In genomic region chr11:72739048-72739447, GRCm38 (mm10) we compare ENCODE assay signal across 28 mouse cellular contexts. TPM values are rescaled to one million over a fixed set of nuclear protein-coding genes. Genes with fewer than 3 reads are reported as not detected.
DNase-seq lines count a peak whose midpoint lies in the region; ATAC-seq and TF ChIP-seq lines count a peak whose summit lies in the region.
"Had no signal": no experiment of that assay in that cellular context is flagged by ENCODE, and none has a peak within 500 bp of the region (broad histone marks: within the 10 kb centered on the region; RNA-seq: fewer than 3 reads in every experiment).

No protein-coding gene starts in this region.

- peaks cover 41% of the 10 kb centered on the region for H3K36me3 ChIP-seq in liver, postnatal 0 days (replicated peaks; ENCODE audit: insufficient read depth, low read length)
- H3K36me3 ChIP-seq in liver, embryonic 12.5 days = peaks cover 85% of the 10 kb centered on the region
- H3K36me3 ChIP-seq in stomach, postnatal 0 days (ENCODE audit: control insufficient read depth, insufficient read depth, low read length) = peaks cover 6% of the 10 kb centered on the region; the same call in 1 of the 2 replicates

- H3K9me3 ChIP-seq in liver, postnatal 0 days (ENCODE audit: low read length) = no peaks in the 10 kb centered on the region
- H3K9me3 ChIP-seq in liver, embryonic 12.5 days (replicated peaks) = no peaks in the 10 kb centered on the region
- H3K9me3 ChIP-seq in stomach, postnatal 0 days (ENCODE audit: control insufficient read depth, low read length) = no peaks in the 10 kb centered on the region
- H3K9me3 ChIP-seq: embryonic facial prominence, embryonic 12.5 days; embryonic facial prominence, embryonic 15.5 days; heart, embryonic 13.5 days had no signal

- no peak overlapping the region for H3K4me3 ChIP-seq in liver, postnatal 0 days (ENCODE audit: low read depth, low read length)
- no peak overlapping the region for H3K4me3 ChIP-seq in liver, embryonic 12.5 days
- no peak overlapping the region for H3K4me3 ChIP-seq in stomach, postnatal 0 days (ENCODE audit: low read depth, low read length)
- H3K4me3 ChIP-seq: embryonic facial prominence, embryonic 12.5 days; embryonic facial prominence, embryonic 15.5 days; heart, embryonic 13.5 days had no signal

- WGBS in liver, postnatal 0 days (ENCODE audit: insufficient replicate concordance) = 71% methylated on average over 1 of the region's 1 CpGs
- 73% methylated on average over 1 of the region's 1 CpGs for WGBS in liver, embryonic 12.5 days (ENCODE audit: insufficient replicate concordance)
- WGBS in stomach, postnatal 0 days = 85% methylated on average over 1 of the region's 1 CpGs

- H3K9ac ChIP-seq in liver, postnatal 0 days (replicated peaks) = 0 out of 2 replicates have a peak overlapping the region, but pooled peaks have one; percentile 18
- no peak overlapping the region for H3K9ac ChIP-seq in liver, embryonic 12.5 days
- H3K9ac ChIP-seq in stomach, postnatal 0 days (ENCODE audit: low read length) = no peak overlapping the region
- H3K9ac ChIP-seq: embryonic facial prominence, embryonic 12.5 days; embryonic facial prominence, embryonic 15.5 days; heart, embryonic 13.5 days; hindbrain, embryonic 14.5 days had no signal

- H3K27me3 ChIP-seq in liver, postnatal 0 days (ENCODE audit: insufficient read depth, low read length) = no peaks in the 10 kb centered on the region
- no peaks in the 10 kb centered on the region for H3K27me3 ChIP-seq in liver, embryonic 12.5 days (replicated peaks)
- no peaks in the 10 kb centered on the region for H3K27me3 ChIP-seq in stomach, postnatal 0 days (ENCODE audit: control insufficient read depth, insufficient read depth, low read length)
- H3K27me3 ChIP-seq: embryonic facial prominence, embryonic 12.5 days; embryonic facial prominence, embryonic 15.5 days; heart, embryonic 13.5 days; Patski had no signal

- H3K4me1 ChIP-seq in liver, postnatal 0 days (ENCODE audit: insufficient read depth) = no peaks in the 10 kb centered on the region
- H3K4me1 ChIP-seq in liver, embryonic 12.5 days = no peaks in the 10 kb centered on the region
- no peaks in the 10 kb centered on the region for H3K4me1 ChIP-seq in stomach, postnatal 0 days (replicated peaks; ENCODE audit: control insufficient read depth, insufficient read depth)
- H3K4me1 ChIP-seq: embryonic facial prominence, embryonic 12.5 days; embryonic facial prominence, embryonic 15.5 days had no signal

- peak; percentile 16 to 19 for DNase-seq in frontal cortex, postnatal 36 days (ENCODE audit: low spot score in 2 of 2)
- DNase-seq in frontal cortex, postnatal 10 days (ENCODE audit: low spot score in 2 of 2) = no peak
- DNase-seq in liver, postnatal 0 days = no peak
- DNase-seq in 416B (ENCODE audit: low read depth) = peak; percentile 23
- peak; percentile 65 for DNase-seq in brain, adult 2 months (ENCODE audit: low read depth, low spot score)
- no peak for DNase-seq in stomach, postnatal 0 days (ENCODE audit: low spot score)
- DNase-seq in urinary bladder, postnatal 4 days (ENCODE audit: low spot score in 2 of 2) = no peak
- DNase-seq: adrenal gland, postnatal 10 days; adrenal gland, postnatal 36 days; cerebellum, adult 11 months; cerebellum, adult 2 months; cerebellum, adult 9-11 months; cerebellum, postnatal 25 days; gastrocnemius, postnatal 10 days; gastrocnemius, postnatal 36 days; heart, adult 18-20 months; heart, postnatal 14 days; heart, postnatal 4 days had no signal

- no peak overlapping the region for H3K4me2 ChIP-seq in liver, postnatal 0 days (ENCODE audit: low read depth, low read length)
- H3K4me2 ChIP-seq in liver, embryonic 12.5 days = no peak overlapping the region
- no peak overlapping the region for H3K4me2 ChIP-seq in stomach, postnatal 0 days (replicated peaks; ENCODE audit: low read depth)
- H3K4me2 ChIP-seq: embryonic facial prominence, embryonic 12.5 days; embryonic facial prominence, embryonic 15.5 days; heart, embryonic 13.5 days; hindbrain, embryonic 14.5 days had no signal

- peak overlapping the region; percentile 29 for H3K27ac ChIP-seq in liver, postnatal 0 days (ENCODE audit: low read depth)
- no peak overlapping the region for H3K27ac ChIP-seq in liver, embryonic 12.5 days
- H3K27ac ChIP-seq in stomach, postnatal 0 days (replicated peaks) = no peak overlapping the region
- H3K27ac ChIP-seq: embryonic facial prominence, embryonic 12.5 days; embryonic facial prominence, embryonic 15.5 days; heart, embryonic 13.5 days; hindbrain, embryonic 14.5 days; hindbrain, postnatal 0 days had no signal

- no peak for TF ChIP-seq EP300 in liver, postnatal 0 days (IDR thresholded peaks at IDR 0.05; ENCODE audit: low read depth)
- no peak for TF ChIP-seq EP300 in stomach, postnatal 0 days (optimal IDR thresholded peaks at IDR 0.05)

- no peak for TF ChIP-seq CTCF in liver, postnatal 0 days (IDR thresholded peaks at IDR 0.05; ENCODE audit: low read depth)
- no peak for TF ChIP-seq CTCF in stomach, postnatal 0 days (IDR thresholded peaks at IDR 0.05; ENCODE audit: low read depth)

- ATAC-seq in liver, postnatal 0 days = no peak
- no peak for ATAC-seq in liver, embryonic 12.5 days
- ATAC-seq in stomach, postnatal 0 days (ENCODE audit: low FRiP score, low TSS enrichment) = no peak
- ATAC-seq: forebrain, embryonic 14.5 days; hindbrain, postnatal 0 days; inflammation-experienced regulatory T-cells, adult 6 months; intestine, embryonic 16.5 days; Patski had no signal

RNA-seq across cellular contexts. Expression of gene Ankfy1, which starts 49.2 kb away (rescaled TPM):
- 3.8 and 5.0 TPM in 2 replicates for polyA plus RNA-seq in liver, postnatal 0 days (2015; fragmentation: Nextera tagmentation; extraction: Ambion mirVana)
- 18.3 and 18.6 TPM in 2 replicates for polyA plus RNA-seq in liver, embryonic 12.5 days (2016; fragmentation: Nextera tagmentation; extraction: Ambion mirVana)
- polyA plus RNA-seq in stomach, postnatal 0 days (2015; fragmentation: Nextera tagmentation; extraction: Ambion mirVana) = 7.7 and 8.4 TPM in 2 replicates

RNA-seq across cellular contexts. Expression of gene Cyb5d2, which starts 56.9 kb away (rescaled TPM):
- polyA plus RNA-seq in liver, postnatal 0 days (2015; fragmentation: Nextera tagmentation; extraction: Ambion mirVana) = 4.1 TPM in 2 replicates
- polyA plus RNA-seq in liver, embryonic 12.5 days (2016; fragmentation: Nextera tagmentation; extraction: Ambion mirVana) = 4.9 and 5.0 TPM in 2 replicates
- polyA plus RNA-seq in stomach, postnatal 0 days (2015; fragmentation: Nextera tagmentation; extraction: Ambion mirVana) = 3.7 and 3.9 TPM in 2 replicates

RNA-seq across cellular contexts. Expression of gene Zzef1, which starts 57.0 kb away (rescaled TPM):
- polyA plus RNA-seq in liver, postnatal 0 days (2015; fragmentation: Nextera tagmentation; extraction: Ambion mirVana) = 3.0 and 3.5 TPM in 2 replicates
- 5.6 and 6.6 TPM in 2 replicates for polyA plus RNA-seq in liver, embryonic 12.5 days (2016; fragmentation: Nextera tagmentation; extraction: Ambion mirVana)
- polyA plus RNA-seq in stomach, postnatal 0 days (2015; fragmentation: Nextera tagmentation; extraction: Ambion mirVana) = 5.2 and 5.4 TPM in 2 replicates

Comparison
In these comparisons a context has a peak if more than half of its experiments do, and no peak if none do; other contexts are left out.
1. DNase-seq: peak in frontal cortex, postnatal 36 days (2 of 2), 416B (single experiment) and brain, adult 2 months (single experiment); none in frontal cortex, postnatal 10 days (0 of 2), liver, postnatal 0 days (single experiment), stomach, postnatal 0 days (single experiment) and urinary bladder, postnatal 4 days (0 of 2).